Mouse (Mus musculus) erythroblast, embryonic 14.5 days (primary cell): ENCODE data around the gene BC004004.

Experiments
- GATA1 ChIP-seq: IDR thresholded peaks from 2 replicates; pipeline ENCODE4 v1.6.1; 2012; ENCODE audit warnings: low read length, inconsistent platforms, mixed read lengths
- TAL1 ChIP-seq: IDR thresholded peaks from 3 replicates; pipeline ENCODE4 v1.6.1; 2012; ENCODE audit warnings: low read length, inconsistent platforms, mixed read lengths

GRCm38 (mm10) chr17:29343241-29343640, 74.7 kb downstream of the BC004004 start:
- TF ChIP-seq TAL1 (no peak), GATA1 (no peak)
